18 mouse cellular contexts compared by ENCODE assay signal in genomic region chr2:117988396-117989173, GRCm38 (mm10).
DNase-seq lines count a peak whose midpoint lies in the region; ATAC-seq and TF ChIP-seq lines count a peak whose summit lies in the region.
"Had no signal": no experiment of that assay in that cellular context is flagged by ENCODE, and none has a peak within 500 bp of the region (broad histone marks: within the 10 kb centered on the region; RNA-seq: fewer than 3 reads in every experiment).

No protein-coding gene starts in this region.

- no peaks in the 10 kb centered on the region for H3K9me3 ChIP-seq in lung, embryonic 16.5 days (ENCODE audit: control insufficient read depth, low read length)
- no peaks in the 10 kb centered on the region for H3K9me3 ChIP-seq in intestine, postnatal 0 days (ENCODE audit: control insufficient read depth)
- H3K9me3 ChIP-seq: heart, embryonic 10.5 days; midbrain, embryonic 10.5 days had no signal

- H3K4me3 ChIP-seq in lung, embryonic 16.5 days (ENCODE audit: low read length) = no peak overlapping the region
- no peak overlapping the region for H3K4me3 ChIP-seq in intestine, postnatal 0 days (ENCODE audit: low read depth, low read length)
- H3K4me3 ChIP-seq: erythroblast, embryonic 14.5 days; heart, embryonic 10.5 days; midbrain, embryonic 10.5 days had no signal

- 26% methylated on average over 11 of the region's 11 CpGs for WGBS in lung, embryonic 16.5 days
- 40% methylated on average over 11 of the region's 11 CpGs for WGBS in intestine, postnatal 0 days

- in situ Hi-C loops in Patski (cut with MboI; ENCODE audit: low pct_unique_long_range_greater_than_20kb) = no loop called here

- POLR2A ChIA-PET in Patski (lab: Charles Lee) = interaction anchor here (0.6 to 1.2 kb wide), 2 partner anchors 27 to 91 kb away, joined by 3 read pairs; no protein-coding TSS in a partner anchor

- peaks cover 18% of the 10 kb centered on the region for H3K4me1 ChIP-seq in lung, embryonic 16.5 days (replicated peaks; ENCODE audit: control insufficient read depth, insufficient read depth, low read length)
- H3K4me1 ChIP-seq in intestine, postnatal 0 days (replicated peaks; ENCODE audit: control insufficient read depth, insufficient read depth, low read length) = no peaks in the 10 kb centered on the region

- TF ChIP-seq CTCF in Patski (IDR thresholded peaks at IDR 0.05) = no peak
- TF ChIP-seq CTCF in intestine, postnatal 0 days (IDR thresholded peaks at IDR 0.05; ENCODE audit: low read depth) = no peak

- CTCF ChIA-PET in Patski (lab: Charles Lee) = no interaction called here

- DNase-seq in lung, postnatal 36 days = no peak
- peak; percentile 27 for DNase-seq in Patski (ENCODE audit: low read depth, low spot score)
- peak; percentile 12 for DNase-seq in embryo, embryonic 11 days
- DNase-seq in naive thymus-derived CD4-positive, alpha-beta T cell, adult 2 months (ENCODE audit: low read depth) = peak; percentile 65
- DNase-seq in adipocyte (ENCODE audit: low spot score) = no peak
- DNase-seq in adrenal gland, postnatal 4 days (ENCODE audit: low spot score in 2 of 2) = no peak
- DNase-seq: cerebellum, adult 11 months; cerebellum, postnatal 36 days; gastrocnemius, postnatal 14 days; heart, postnatal 36 days; kidney, adult 8-10 months; lung, adult 18-20 months had no signal

- H3K36me3 ChIP-seq in lung, embryonic 16.5 days (ENCODE audit: control insufficient read depth, insufficient read depth, low read length) = no peaks in the 10 kb centered on the region
- no peaks in the 10 kb centered on the region for H3K36me3 ChIP-seq in intestine, postnatal 0 days (ENCODE audit: control insufficient read depth, insufficient read depth)
- H3K36me3 ChIP-seq: heart, embryonic 10.5 days; midbrain, embryonic 10.5 days had no signal

- peak; percentile 61 for ATAC-seq in lung, embryonic 16.5 days (ENCODE audit: low read depth)
- ATAC-seq in Patski = no peak
- ATAC-seq in intestine, postnatal 0 days = no peak
- ATAC-seq: CD4-positive, CD25-positive, alpha-beta regulatory T cell, adult 4 months had no signal

- H3K9ac ChIP-seq in lung, embryonic 16.5 days (ENCODE audit: low read length) = no peak overlapping the region
- no peak overlapping the region for H3K9ac ChIP-seq in intestine, postnatal 0 days (ENCODE audit: low read depth, low read length)

- peak overlapping the region; percentile 16; the same call in 1 of the 2 replicates for H3K4me2 ChIP-seq in lung, embryonic 16.5 days (ENCODE audit: low read depth, low read length)
- H3K4me2 ChIP-seq in intestine, postnatal 0 days (replicated peaks; ENCODE audit: low read depth) = no peak overlapping the region

- no peaks in the 10 kb centered on the region for H3K27me3 ChIP-seq in lung, embryonic 16.5 days (ENCODE audit: control insufficient read depth, insufficient read depth, low read depth, low read length)
- no peaks in the 10 kb centered on the region for H3K27me3 ChIP-seq in Patski
- no peaks in the 10 kb centered on the region for H3K27me3 ChIP-seq in intestine, postnatal 0 days (replicated peaks; ENCODE audit: control insufficient read depth, insufficient read depth, low read length)

- peak overlapping the region; percentile 71 for H3K27ac ChIP-seq in lung, embryonic 16.5 days (ENCODE audit: low read length)
- no peak overlapping the region for H3K27ac ChIP-seq in intestine, postnatal 0 days (ENCODE audit: low read depth, low read length)
- H3K27ac ChIP-seq: heart, embryonic 10.5 days; midbrain, embryonic 10.5 days had no signal

Comparison
In these comparisons a context has a peak if more than half of its experiments do, and no peak if none do; other contexts are left out.
1. DNase-seq: peak in Patski (single experiment), embryo, embryonic 11 days (single experiment) and naive thymus-derived CD4-positive, alpha-beta T cell, adult 2 months (single experiment); none in lung, postnatal 36 days (single experiment), adipocyte (single experiment) and adrenal gland, postnatal 4 days (0 of 2).